Mouse (Mus musculus) ES-E14 (cell line): Measurements from ENCODE around the gene Ddx46. TPM values are rescaled to one million over a fixed set of nuclear protein-coding genes. Genes with fewer than 3 reads are reported as not detected.
A peak's percentile ranks its signal among the peaks of the same experiment; 100 is the strongest.

Experiments used
- DNase-seq: peaks from one replicate; pipeline ENCODE4 v3.0.0-alpha.2; 2013; ENCODE audit warnings: low read depth, low spot score
- H3K27ac ChIP-seq: 2 replicates; pipeline ENCODE4 v1.5.1; 2012; ENCODE audit warnings: low read depth, mild to moderate bottlenecking, low read length, moderate library complexity, mixed read lengths; ENCODE audit not compliant: poor library complexity, insufficient read depth, severe bottlenecking
- H3K36me3 ChIP-seq: 2 replicates; pipeline ENCODE4 v1.6.1; 2012; ENCODE audit warnings: mild to moderate bottlenecking, low read length, moderate library complexity, mixed read lengths; ENCODE audit not compliant: control insufficient read depth, poor library complexity, insufficient read depth, severe bottlenecking
- H3K4me1 ChIP-seq, 2 experiments: fragments of 150-350 bp in 1 of 2; sonication (generic) in 1 of 2; 2 replicates each; pipeline ENCODE4 v1.6.1; 2012; ENCODE audit warnings: low read length in 2 of 2, mild to moderate bottlenecking in 1 of 2, mixed read lengths in 1 of 2; ENCODE audit not compliant: control insufficient read depth in 2 of 2, insufficient read depth in 2 of 2, poor library complexity in 1 of 2
- H3K4me3 ChIP-seq, 2 experiments: fragments of 150-350 bp in 1 of 2; sonication (generic) in 1 of 2; 2 replicates each; pipeline ENCODE4 v1.5.1; 2012; ENCODE audit warnings: low read length in 2 of 2, low read depth in 1 of 2, mild to moderate bottlenecking in 1 of 2, mixed read lengths in 1 of 2; ENCODE audit not compliant: insufficient read depth in 1 of 2, poor library complexity in 1 of 2, severe bottlenecking in 1 of 2
- H3K9ac ChIP-seq: 2 replicates; pipeline ENCODE4 v1.6.1; 2012; ENCODE audit warnings: low read depth, mild to moderate bottlenecking, low read length, mixed read lengths; ENCODE audit not compliant: poor library complexity, insufficient read depth, severe bottlenecking
- H3K9me3 ChIP-seq: fragments of 150-350 bp; sonication (generic); 2 replicates; pipeline ENCODE4 v1.6.1; 2012; ENCODE audit warnings: low read depth, mild to moderate bottlenecking, low read length; ENCODE audit not compliant: control insufficient read depth, insufficient read depth
- CHD2 ChIP-seq: IDR thresholded peaks from 2 replicates; pipeline ENCODE4 v1.6.1; 2014; ENCODE audit warnings: mild to moderate bottlenecking, low read depth, low read length, inconsistent platforms
- HCFC1 ChIP-seq: IDR thresholded peaks from 2 replicates; pipeline ENCODE4 v1.6.1; 2012; ENCODE audit warnings: low read length, inconsistent platforms, borderline replicate concordance; ENCODE audit not compliant: insufficient read depth
- MAFK ChIP-seq: IDR thresholded peaks from 2 replicates; pipeline ENCODE4 v1.6.1; 2014; ENCODE audit warnings: mild to moderate bottlenecking, low read depth, low read length, inconsistent platforms; ENCODE audit not compliant: insufficient read depth
- ZC3H11A ChIP-seq: IDR thresholded peaks from 2 replicates; pipeline ENCODE4 v1.6.1; 2012; ENCODE audit warnings: low read depth, mild to moderate bottlenecking, inconsistent platforms, low read length, borderline replicate concordance
- ZNF384 ChIP-seq: IDR thresholded peaks from 2 replicates; pipeline ENCODE4 v1.6.1; 2012; ENCODE audit warnings: low read depth, low read length, inconsistent platforms
- in situ Hi-C, 2 experiments: fragments of 600-800 bp; cut with MboI; formaldehyde crosslinking; loops; one replicate each; pipeline ENCODE4 v1.15.1; 2025; ENCODE audit warnings: low sequenced_read_pairs in 2 of 2, inconsistent platforms in 1 of 2; ENCODE audit not compliant: unreplicated experiment in 2 of 2
- total RNA-seq: library from RNA; depleted of rRNA; stranded (reverse); fragments of 300-350 nt; gene quantifications from 2 replicates; pipeline ENCODE4 v1.2.3, GENCODE M21; 2012

The Ddx46 gene
- total RNA-seq, 1 experiment, result 56.4 TPM

GRCm38 (mm10) chr13:55714501-55715166 lies 79.8 kb downstream of the Ddx46 start, which contains the start of gene Txndc15:
Gene Txndc15 (plus strand): TSS chr13:55714650.
- DNase-seq, result peak; percentile 69
- H3K9ac ChIP-seq, result peak within 1 kb of the TSS; percentile 94
- H3K9me3 ChIP-seq, result no peaks in the 10 kb centered on the region
- peak within 1 kb of the TSS; percentile 95 to 96 for H3K4me3 ChIP-seq
- TF ChIP-seq MAFK (no peak), HCFC1 (peak; percentile 90)
- peak within 1 kb of the TSS; percentile 11 for H3K27ac ChIP-seq
- in situ Hi-C loops, result no loop called here
- peaks cover 0 to 2% of the 10 kb centered on the region in 2 experiments; a peak in 1 of 4 replicates for H3K4me1 ChIP-seq
- H3K36me3 ChIP-seq, result no peaks in the 10 kb centered on the region

GRCm38 (mm10) chr13:55715167-55715512 lies 80.3 kb downstream of the Ddx46 start:
- H3K9me3 ChIP-seq, result no peaks in the 10 kb centered on the region
- H3K36me3 ChIP-seq, result no peaks in the 10 kb centered on the region
- peaks cover 0 to 2% of the 10 kb centered on the region in 2 experiments; a peak in 1 of 4 replicates for H3K4me1 ChIP-seq
- peak overlapping the region; percentile 95 to 96 for H3K4me3 ChIP-seq
- no peak for DNase-seq
- TF ChIP-seq ZC3H11A (no peak), MAFK (no peak), CHD2 (no peak), ZNF384 (no peak), HCFC1 (no peak)
- in situ Hi-C loops, result no loop called here
- no peak overlapping the region for H3K27ac ChIP-seq
- peak overlapping the region; percentile 94 for H3K9ac ChIP-seq

GRCm38 (mm10) chr13:55715908-55716510 lies 81.2 kb downstream of the Ddx46 start:
- no peak for TF ChIP-seq ZC3H11A
- TF ChIP-seq ZNF384, result peak; percentile 86
- no peak for TF ChIP-seq HCFC1
- H3K4me3 ChIP-seq, result no peak overlapping the region

GRCm38 (mm10) chr13:55721516-55721915 lies 86.7 kb downstream of the Ddx46 start:
- no peak for TF ChIP-seq HCFC1
- no peak for TF ChIP-seq ZC3H11A
- TF ChIP-seq ZNF384, result no peak
- no peak for TF ChIP-seq CHD2
- TF ChIP-seq MAFK, result no peak
- H3K4me1 ChIP-seq, result peaks cover 0 to under 1% of the 10 kb centered on the region in 2 experiments; a peak in 1 of 4 replicates
- H3K4me3 ChIP-seq, result no peak overlapping the region

More at GRCm38 (mm10) chr13:55715908-55716510, 81.2 kb downstream of the Ddx46 start:
- Histone ChIP-seq H3K9me3 (no peaks in the 10 kb centered on the region), H3K36me3 (no peaks in the 10 kb centered on the region), H3K27ac (no peak overlapping the region), H3K4me1 (peaks cover 0 to 2% of the 10 kb centered on the region in 2 experiments; a peak in 1 of 4 replicates), H3K9ac (no peak overlapping the region)
- in situ Hi-C loops, result no loop called here
- no peak for DNase-seq

GRCm38 (mm10) chr13:55721995-55722394 lies 87.2 kb downstream of the Ddx46 start:
- H3K9me3 ChIP-seq, result no peaks in the 10 kb centered on the region
- H3K9ac ChIP-seq, result no peak overlapping the region
- no peak overlapping the region for H3K4me3 ChIP-seq
- in situ Hi-C loops, result no loop called here
- no peaks in the 10 kb centered on the region for H3K36me3 ChIP-seq
- peaks cover 0 to 2% of the 10 kb centered on the region in 2 experiments; a peak in 1 of 4 replicates for H3K4me1 ChIP-seq
- no peak overlapping the region for H3K27ac ChIP-seq
- TF ChIP-seq MAFK (no peak), HCFC1 (no peak), CHD2 (no peak), ZC3H11A (no peak), ZNF384 (no peak)
- no peak for DNase-seq

More at GRCm38 (mm10) chr13:55721516-55721915, 86.7 kb downstream of the Ddx46 start:
- Histone ChIP-seq H3K27ac (no peak overlapping the region), H3K9ac (no peak overlapping the region), H3K36me3 (no peaks in the 10 kb centered on the region), H3K9me3 (no peaks in the 10 kb centered on the region)
- no peak for DNase-seq
- in situ Hi-C loops, result no loop called here
